Comparison of ENCODE assay signal across 9 mouse cellular contexts in genomic region chr2:174859533-174859932, GRCm38 (mm10).
DNase-seq lines count a peak whose midpoint lies in the region; ATAC-seq lines count a peak whose summit lies in the region.
"Had no signal": no experiment of that assay in that cellular context is flagged by ENCODE, and none has a peak within 500 bp of the region (broad histone marks: within the 10 kb centered on the region; RNA-seq: fewer than 3 reads in every experiment).

No protein-coding gene starts in this region.

- H3K9ac ChIP-seq in hindbrain, embryonic 11.5 days (ENCODE audit: low read depth, low read length): no peak overlapping the region
- no peak overlapping the region for H3K9ac ChIP-seq in stomach, embryonic 16.5 days (ENCODE audit: low read length)

- intact Hi-C loops in left cerebral cortex, postnatal 14 days (cut with DNase I): loop anchor here (2.0 to 5.0 kb wide), 3 partner anchors 43 to 547 kb away; no protein-coding TSS in a partner anchor

- H3K27me3 ChIP-seq in hindbrain, embryonic 11.5 days (ENCODE audit: control insufficient read depth, insufficient read depth, low read length): no peaks in the 10 kb centered on the region
- no peaks in the 10 kb centered on the region for H3K27me3 ChIP-seq in stomach, embryonic 16.5 days (ENCODE audit: control insufficient read depth, insufficient read depth, low read length)

- H3K4me3 ChIP-seq in hindbrain, embryonic 11.5 days (ENCODE audit: low read depth, low read length): no peak overlapping the region
- no peak overlapping the region for H3K4me3 ChIP-seq in stomach, embryonic 16.5 days (replicated peaks; ENCODE audit: low read length)
- H3K4me3 ChIP-seq: megakaryocyte, embryonic 14.5 days had no signal

- H3K36me3 ChIP-seq in hindbrain, embryonic 11.5 days (ENCODE audit: control insufficient read depth, insufficient read depth, low read length): no peaks in the 10 kb centered on the region
- H3K36me3 ChIP-seq in stomach, embryonic 16.5 days (ENCODE audit: control insufficient read depth, insufficient read depth, low read length): no peaks in the 10 kb centered on the region

- peak overlapping the region; percentile 85; the same call in 1 of the 2 replicates for H3K27ac ChIP-seq in hindbrain, embryonic 11.5 days (ENCODE audit: low read depth, low read length)
- H3K27ac ChIP-seq in stomach, embryonic 16.5 days (ENCODE audit: low read length): peak overlapping the region; percentile 88

- ATAC-seq in hindbrain, embryonic 11.5 days (ENCODE audit: low FRiP score): peak; percentile 28; the same call in 1 of the 2 replicates
- ATAC-seq in stomach, embryonic 16.5 days (ENCODE audit: insufficient read depth, low FRiP score): no peak
- ATAC-seq in monocyte, adult 5-6 weeks (replicated peaks; ENCODE audit: insufficient number of reproducible peaks, low FRiP score, low TSS enrichment, poor library complexity, severe bottlenecking): no peak

- H3K9me3 ChIP-seq in hindbrain, embryonic 11.5 days (ENCODE audit: control insufficient read depth, low read length): no peaks in the 10 kb centered on the region
- H3K9me3 ChIP-seq in stomach, embryonic 16.5 days (replicated peaks; ENCODE audit: control insufficient read depth, low read length): no peaks in the 10 kb centered on the region
- H3K9me3 ChIP-seq: megakaryocyte, embryonic 14.5 days had no signal

- H3K4me2 ChIP-seq in hindbrain, embryonic 11.5 days (replicated peaks; ENCODE audit: low read depth, low read length): no peak overlapping the region
- no peak overlapping the region for H3K4me2 ChIP-seq in stomach, embryonic 16.5 days (ENCODE audit: low read depth, low read length)

- peaks cover 2% of the 10 kb centered on the region; the same call in 1 of the 2 replicates for H3K4me1 ChIP-seq in hindbrain, embryonic 11.5 days (replicated peaks; ENCODE audit: control insufficient read depth, insufficient read depth, low read length)
- peaks cover 14% of the 10 kb centered on the region; the same call in 1 of the 2 replicates for H3K4me1 ChIP-seq in stomach, embryonic 16.5 days (ENCODE audit: control insufficient read depth, insufficient read depth, low read length)
- H3K4me1 ChIP-seq: megakaryocyte, embryonic 14.5 days had no signal

- DNase-seq in left cerebral cortex, adult 18-20 months (ENCODE audit: low spot score in 2 of 2): peak; percentile 8 to 17
- no peak for DNase-seq in left cerebral cortex, postnatal 14 days (ENCODE audit: low spot score in 2 of 2)
- peak; percentile 24 for DNase-seq in NIH3T3 (ENCODE audit: low read depth)
- peak; percentile 82 for DNase-seq in embryo, embryonic 10.5 days (ENCODE audit: low spot score)
- peak; percentile 75 for DNase-seq in hindbrain, embryonic 11.5 days (ENCODE audit: low spot score)
- DNase-seq in lung, postnatal 10 days: peak; percentile 28

- 32% methylated on average over 7 of the region's 7 CpGs for WGBS in hindbrain, embryonic 11.5 days
- WGBS in stomach, embryonic 16.5 days: 37% methylated on average over 7 of the region's 7 CpGs

Comparison
In these comparisons a context has a peak if more than half of its experiments do, and no peak if none do; other contexts are left out.
1. DNase-seq: peak in left cerebral cortex, adult 18-20 months (2 of 2), NIH3T3 (single experiment), embryo, embryonic 10.5 days (single experiment), hindbrain, embryonic 11.5 days (single experiment) and lung, postnatal 10 days (single experiment); none in left cerebral cortex, postnatal 14 days (0 of 2).